Mouse (Mus musculus): ENCODE results near the gene Pgp.
A peak's percentile ranks its signal among the peaks of the same experiment; 100 is the strongest.
"Not testable (repeated sequence)": the region's sequence is repeated elsewhere in the genome, so short reads cannot be mapped to it uniquely, and the experiment has no call there.

Gene Pgp

DNA sequence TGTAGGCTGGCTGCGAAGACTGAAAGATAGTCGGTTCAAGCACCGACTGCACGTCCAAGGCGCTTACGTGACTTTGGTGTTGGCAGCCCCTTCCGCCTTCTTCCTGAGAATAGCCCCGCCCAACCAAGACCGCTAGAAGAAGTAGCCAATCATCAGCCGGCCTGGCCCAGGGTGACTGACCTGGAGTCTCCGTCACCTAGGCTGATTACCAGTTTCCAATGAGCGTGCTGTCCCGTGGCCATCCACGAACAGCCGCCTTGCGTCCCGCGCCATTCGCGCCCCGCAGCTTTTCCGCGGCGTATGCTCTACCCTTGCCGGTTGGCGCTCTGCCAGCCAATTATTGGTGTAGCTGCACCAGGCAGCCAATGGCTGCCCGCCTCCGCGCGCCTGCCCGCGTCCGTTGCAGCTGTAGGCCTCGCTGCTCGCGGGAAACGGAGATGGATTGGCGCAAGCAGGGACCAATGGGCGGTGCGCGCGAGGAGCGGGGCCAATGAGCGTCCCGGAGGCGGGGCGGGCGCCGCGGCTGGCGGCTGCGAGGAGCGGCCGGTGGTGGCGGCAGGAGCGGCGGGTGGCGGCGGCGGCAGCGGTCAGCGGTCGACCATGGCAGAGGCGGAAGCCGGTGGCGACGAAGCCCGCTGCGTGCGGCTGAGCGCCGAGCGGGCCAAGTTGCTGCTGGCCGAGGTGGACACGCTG lies at the start of gene Pgp, which contains the start of gene E4f1:
Gene Pgp (plus strand): TSS at position 483 of the 693 bp plus-strand sequence.
Gene E4f1 (minus strand): TSS at position 404 of the 693 bp plus-strand sequence.
- DNase-seq, result peak; percentile 95 to 96

DNA sequence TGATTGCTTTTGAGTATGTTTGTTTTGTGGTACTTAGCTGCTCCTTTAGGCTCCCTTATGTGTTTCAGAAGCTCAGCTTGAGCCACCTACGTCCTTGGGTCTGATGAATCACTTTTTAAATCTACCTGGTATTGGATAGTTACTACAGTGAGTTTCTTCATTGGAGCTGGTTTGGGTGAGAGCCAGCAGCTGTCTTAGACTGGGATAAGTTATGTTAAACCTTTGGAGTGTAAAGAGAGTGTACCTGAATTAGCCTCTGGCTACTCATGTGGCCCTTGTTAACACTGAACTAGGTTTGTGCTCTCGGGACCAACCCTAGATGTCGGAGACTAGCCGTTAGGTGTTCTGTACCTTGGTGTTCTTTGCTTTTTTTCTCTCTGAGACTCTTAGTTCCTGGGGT lies 47.1 kb upstream of the Pgp start:
- no peak for DNase-seq

GRCm38 (mm10) chr17:24424489-24424888 lies 45.7 kb upstream of the Pgp start:
- no peak for DNase-seq

DNA sequence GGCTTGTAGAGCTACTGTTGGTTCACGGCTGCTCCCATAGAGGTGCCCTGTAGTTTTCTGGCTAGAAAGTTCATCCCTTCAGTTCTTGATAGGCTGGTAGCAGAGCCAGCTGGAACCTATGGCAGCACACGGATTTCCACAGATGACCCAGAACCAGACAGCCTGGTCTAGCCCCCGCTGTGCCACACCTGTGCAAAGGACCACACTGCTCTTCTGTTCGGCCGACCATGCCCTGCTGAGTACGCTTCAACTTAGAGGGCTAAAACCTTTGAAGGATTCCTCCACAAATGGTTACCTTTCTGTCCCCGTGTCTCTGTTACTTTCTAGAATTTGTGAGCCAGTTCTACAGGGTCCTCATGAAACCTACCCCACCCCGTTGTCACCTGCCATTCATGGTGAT lies 44.9 kb upstream of the Pgp start:
- not testable (repeated sequence) for DNase-seq

DNA sequence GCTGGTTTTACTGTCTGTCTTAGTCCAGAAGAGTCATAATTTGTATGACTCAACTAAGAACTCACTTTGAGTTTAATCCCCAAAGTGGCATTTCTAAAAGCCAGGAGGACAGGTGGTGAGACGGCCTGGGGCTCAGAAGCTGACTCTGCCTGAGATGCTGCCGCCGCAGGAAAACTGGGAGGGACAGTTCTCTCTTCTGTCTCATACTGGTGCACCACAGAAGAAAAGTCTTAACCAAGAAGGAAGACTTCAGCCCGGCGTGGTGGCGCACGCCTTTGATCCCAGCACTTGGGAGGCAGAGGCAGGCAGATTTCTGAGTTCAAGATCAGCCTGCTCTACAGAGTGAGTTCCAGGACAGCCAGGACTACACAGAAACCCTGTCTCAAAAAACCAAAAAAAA lies 44.3 kb upstream of the Pgp start:
- DNase-seq, result no peak

DNA sequence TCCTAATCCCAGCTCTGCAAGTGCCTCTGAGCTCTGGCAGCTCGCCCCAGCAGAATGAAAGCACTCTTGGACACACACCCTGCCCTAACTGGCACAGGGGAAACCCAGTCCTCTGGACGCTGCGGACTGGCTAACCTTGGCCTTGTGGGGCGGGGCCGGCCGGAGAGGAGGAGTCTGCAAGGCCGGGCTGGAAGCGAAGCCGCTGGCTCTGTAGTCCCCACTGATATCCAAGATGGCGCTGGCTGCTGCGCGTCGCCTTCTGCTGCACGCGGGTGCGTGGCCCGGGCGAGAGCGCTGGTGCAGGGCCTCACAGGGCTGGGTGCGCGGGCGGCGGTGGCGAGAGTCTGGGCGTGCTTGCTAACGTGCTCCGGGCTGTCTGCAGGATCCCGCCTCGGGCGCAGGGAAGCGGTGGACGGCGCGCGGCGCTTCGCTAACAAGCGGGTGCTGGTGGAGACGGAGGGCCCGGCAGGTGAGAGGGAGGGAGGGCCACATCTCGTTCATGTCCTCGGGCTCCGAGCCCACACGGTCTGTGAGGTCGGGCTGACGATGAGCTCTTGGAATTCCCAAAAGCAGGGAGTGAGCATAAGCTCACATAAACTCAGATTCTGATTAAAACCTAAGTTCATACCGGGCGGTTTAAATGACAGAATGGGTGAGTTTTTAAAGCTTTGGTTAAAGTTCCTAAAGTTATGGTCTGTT lies 43.6 kb upstream of the Pgp start, which contains the start of gene Eci1:
Gene Eci1 (plus strand): TSS at position 171 of the 699 bp plus-strand sequence.
- DNase-seq, result peak; percentile 85 to 86

GRCm38 (mm10) chr17:24427170-24427557 lies 43.0 kb upstream of the Pgp start:
- no peak for DNase-seq

GRCm38 (mm10) chr17:24429201-24429983 lies 40.8 kb upstream of the Pgp start:
- no peak for DNase-seq

- peak; percentile 63 to 65 for DNase-seq
Observed at GRCm38 (mm10) chr17:24437016-24437415, 33.2 kb upstream of the Pgp start.

DNA sequence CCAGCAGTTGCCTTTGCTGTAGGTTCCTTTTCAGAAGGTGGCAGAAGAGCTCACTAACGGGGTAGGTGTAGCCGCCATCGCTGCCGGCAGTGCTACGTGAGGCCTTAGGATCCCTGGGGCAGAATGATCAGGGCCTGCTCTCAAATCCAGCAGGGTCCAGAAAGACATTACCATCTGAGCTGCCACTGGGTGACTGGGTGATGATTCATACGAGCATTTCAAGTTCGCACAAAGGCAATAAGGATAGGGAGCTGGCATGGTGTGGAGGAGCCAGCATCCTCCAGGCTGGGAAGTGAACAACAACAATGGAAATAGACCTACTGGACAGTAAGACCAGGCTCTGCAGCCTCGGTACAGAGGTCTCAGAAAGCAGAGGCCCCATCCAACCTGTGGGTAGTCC lies 29.8 kb upstream of the Pgp start:
- no peak for DNase-seq

DNA sequence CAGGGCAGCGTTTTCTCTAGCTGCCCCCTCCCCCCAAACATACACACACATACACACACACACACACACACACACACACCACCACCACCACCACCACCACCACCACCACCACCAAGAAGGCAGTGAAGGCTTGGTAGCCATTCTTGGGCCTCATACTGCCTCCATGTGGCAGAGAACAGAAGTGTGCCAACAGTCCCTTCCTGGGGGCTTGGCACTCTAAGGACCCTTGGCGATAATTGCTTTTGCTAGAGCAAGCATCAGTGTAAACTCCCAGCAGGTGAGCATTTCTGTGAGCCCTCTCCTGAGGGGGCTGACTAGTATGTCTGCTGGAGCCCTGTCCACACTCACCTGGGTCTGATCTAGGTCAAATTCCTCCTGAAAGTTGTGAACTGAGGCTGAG lies 29.0 kb upstream of the Pgp start:
- DNase-seq, result no peak

DNA sequence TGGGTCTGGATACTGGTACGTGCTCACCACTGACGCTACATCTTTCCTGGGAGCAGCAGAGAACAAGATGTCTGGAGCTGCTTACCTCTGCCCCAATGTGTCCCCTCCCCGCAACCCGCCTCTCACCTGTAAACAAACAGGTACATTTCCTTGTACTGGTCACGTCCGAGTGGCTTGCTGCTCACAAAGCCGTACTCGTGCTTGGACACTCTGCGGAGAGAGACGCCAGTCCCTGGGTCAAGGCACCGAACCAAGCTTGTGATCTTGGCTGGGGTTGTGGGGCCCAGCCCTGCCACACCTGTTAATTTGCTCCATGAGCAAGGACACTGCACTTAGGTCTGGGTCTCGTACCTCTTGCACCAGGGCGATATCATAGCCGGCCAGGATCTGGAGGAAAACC lies 28.1 kb upstream of the Pgp start:
- DNase-seq, result no peak

DNA sequence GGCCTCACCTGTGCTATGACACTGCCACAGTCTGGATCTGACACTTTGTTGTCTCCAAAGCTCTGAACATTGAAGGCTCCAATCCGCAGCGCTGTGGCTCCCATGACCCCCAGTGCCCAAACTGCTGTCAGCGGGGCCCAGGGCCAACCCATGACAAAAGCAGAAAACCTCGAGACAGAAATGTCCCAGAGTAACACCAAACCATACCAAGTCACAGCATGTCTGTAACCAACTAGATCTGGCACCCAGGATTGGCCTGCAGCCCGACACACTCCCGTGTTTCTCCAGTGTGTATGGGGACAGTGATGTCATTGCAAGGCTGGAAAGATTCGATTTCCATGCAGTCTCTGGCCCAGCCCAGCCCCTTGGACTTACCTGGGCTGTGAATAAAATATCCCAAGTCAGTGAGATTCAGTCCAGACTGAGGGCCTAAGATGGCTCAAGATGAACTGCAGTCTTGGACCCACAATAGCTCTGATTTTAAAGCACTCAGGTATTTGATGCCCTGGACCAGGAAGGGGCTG lies 27.5 kb upstream of the Pgp start, which contains the start of gene Dnase1l2:
Gene Dnase1l2 (minus strand): TSS at position 474 of the 524 bp plus-strand sequence.
- no peak for DNase-seq

- DNase-seq, result no peak
Observed at GRCm38 (mm10) chr17:24443409-24443808, 26.8 kb upstream of the Pgp start.

- DNase-seq, result no peak
Observed at GRCm38 (mm10) chr17:24446590-24446989, 23.6 kb upstream of the Pgp start.

DNA sequence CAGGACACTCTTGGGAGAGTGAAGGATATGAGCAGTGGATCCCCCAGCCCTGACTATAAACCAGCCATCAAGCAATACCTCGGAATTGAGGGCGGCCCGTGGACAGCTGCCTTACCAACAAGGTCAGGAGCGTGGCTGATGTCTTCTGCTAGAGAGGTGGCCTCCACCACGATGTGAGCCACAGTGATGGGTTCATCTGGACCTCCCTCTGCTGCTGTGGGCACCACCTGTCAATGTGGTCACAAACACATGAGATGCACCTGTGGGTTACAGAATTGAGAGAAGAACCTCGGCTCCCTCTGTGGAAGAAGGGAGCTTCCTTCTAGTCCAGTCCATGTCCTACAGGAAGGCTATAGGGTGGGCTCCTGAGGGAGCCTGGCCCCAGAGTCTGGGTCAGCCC lies 20.7 kb upstream of the Pgp start:
- DNase-seq, result no peak

DNA sequence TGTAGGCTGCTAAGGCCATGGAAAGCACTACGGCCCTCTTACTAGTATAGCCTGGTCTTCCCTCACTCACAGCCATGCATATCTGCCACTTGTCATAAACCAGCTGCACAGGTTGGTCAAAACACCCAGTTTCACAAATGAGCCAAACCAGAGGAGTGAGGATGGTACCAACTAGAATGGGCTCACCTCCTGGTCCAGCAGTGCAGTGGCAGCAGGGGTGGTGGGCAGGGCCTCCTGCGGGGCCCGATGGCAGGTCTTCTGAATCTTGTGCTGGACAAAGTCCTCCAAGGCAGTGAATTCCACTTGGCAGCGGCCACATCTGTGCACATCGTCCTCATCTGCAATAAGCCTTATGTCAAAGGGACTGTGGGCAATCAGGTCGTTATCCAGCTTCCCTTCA lies 19.0 kb upstream of the Pgp start:
- no peak for DNase-seq

DNA sequence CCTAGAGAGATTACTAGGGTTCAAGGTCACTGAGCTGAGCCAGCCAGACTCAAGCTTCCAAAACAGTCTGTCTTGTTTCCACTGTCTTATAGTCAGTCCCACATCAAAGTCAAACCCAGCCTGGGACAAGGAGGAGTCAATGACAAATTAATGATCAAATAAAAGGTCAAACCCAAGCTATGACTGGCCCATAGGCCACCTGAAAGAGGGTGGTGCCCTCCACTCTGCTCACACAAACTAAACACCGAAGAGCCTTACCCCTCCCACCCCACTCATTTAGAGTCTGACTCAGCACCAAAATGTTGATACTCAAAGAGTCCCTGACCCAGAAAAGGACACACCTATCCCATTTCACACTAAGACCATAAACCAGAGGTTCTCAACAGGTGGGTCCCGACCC lies 16.8 kb upstream of the Pgp start:
- DNase-seq, result no peak

GRCm38 (mm10) chr17:24454218-24454755 lies 15.9 kb upstream of the Pgp start:
- DNase-seq, result no peak

- peak; percentile 100 for DNase-seq
Observed at GRCm38 (mm10) chr17:24454756-24455522, 15.3 kb upstream of the Pgp start.

GRCm38 (mm10) chr17:24455523-24456206 lies 14.5 kb upstream of the Pgp start:
- DNase-seq, result not testable (repeated sequence)

DNA sequence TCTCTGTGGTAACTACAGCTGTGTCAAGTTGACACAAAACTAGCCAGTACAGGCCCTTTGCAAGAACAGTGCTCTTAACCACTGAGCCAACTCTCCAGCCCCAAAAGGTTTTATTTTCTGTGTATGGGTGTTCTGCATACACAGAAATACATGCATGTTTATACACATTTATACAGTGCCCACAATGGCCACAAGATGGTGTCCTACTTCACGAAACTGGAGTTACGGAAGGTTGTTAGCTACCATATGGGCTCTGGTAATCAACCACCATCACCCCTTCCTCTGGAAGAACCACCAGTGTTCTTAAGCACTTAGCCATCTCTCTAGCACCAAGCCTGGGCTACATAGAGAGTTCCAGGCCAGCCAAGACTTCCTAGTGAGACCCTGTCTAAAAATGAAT lies 8.6 kb upstream of the Pgp start:
- peak; percentile 49 to 62 for DNase-seq

Data from B cell, adult 2 months (primary cell).